Mouse (Mus musculus) liver, postnatal 0 days (tissue): ENCODE results near the gene Rbfox3.

ENCODE experiments used
- CTCF ChIP-seq: sonication (generic); IDR thresholded peaks from 2 replicates; pipeline ENCODE4 v1.5.1; 2016; ENCODE audit warnings: antibody characterized with exemption, low read depth
- EP300 ChIP-seq: IDR thresholded peaks from 2 replicates; pipeline ENCODE4 v1.6.1; 2016; ENCODE audit warnings: antibody characterized with exemption, low read depth, mild to moderate bottlenecking

DNA sequence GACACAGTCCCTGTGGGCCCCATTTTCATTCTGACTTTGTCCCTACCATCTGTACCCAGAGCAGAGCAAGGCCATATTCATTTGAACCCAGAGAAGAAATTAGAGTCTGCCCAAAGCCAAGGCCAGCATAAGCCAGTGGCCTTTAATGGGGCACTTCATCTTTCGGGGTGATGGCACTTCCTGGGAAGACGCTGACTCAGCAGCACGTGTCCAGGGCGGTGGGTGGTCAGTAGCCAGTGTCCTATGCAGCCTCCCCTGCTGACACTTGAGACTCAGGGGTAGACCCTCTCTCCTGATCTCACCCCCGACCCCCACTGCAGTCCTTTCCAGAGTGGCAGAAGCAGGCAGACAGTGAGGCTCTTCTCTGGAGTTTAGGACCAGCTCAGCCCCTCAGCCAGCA, 283.9 kb downstream of the Rbfox3 start:
- TF ChIP-seq CTCF (no peak), EP300 (no peak)
